Mouse (Mus musculus) macrophage (primary cell): ENCODE measurements around the gene Supt5. TPM values are rescaled to one million over a fixed set of nuclear protein-coding genes. Genes with fewer than 3 reads are reported as not detected.

Source experiments
- H3K27ac ChIP-seq: fragments of 350-480 bp; formaldehyde crosslinking; 2 replicates; pipeline ENCODE4 v1.9.0; 2021
- H3K36me3 ChIP-seq: fragments of 350-480 bp; formaldehyde crosslinking; 2 replicates; pipeline ENCODE4 v1.9.0; 2021; ENCODE audit errors: inconsistent target
- H3K4me3 ChIP-seq: fragments of 350-480 bp; formaldehyde crosslinking; 2 replicates; pipeline ENCODE4 v1.9.0; 2021; ENCODE audit errors: inconsistent target
- H3K79me2 ChIP-seq: fragments of 350-480 bp; formaldehyde crosslinking; 2 replicates; pipeline ENCODE4 v1.9.0; 2021; ENCODE audit errors: inconsistent target
- WGBS: methylation state at CpG from one replicate; pipeline ENCODE4 v1.1.7; 2026; ENCODE audit warnings: inconsistent platforms; ENCODE audit not compliant: missing documents; 5-methylcytosine and 5-hydroxymethylcytosine counted together
- polyA plus RNA-seq: library from polyadenylated mRNA; stranded (reverse); fragments of 250-400 nt; gene quantifications from 3 replicates; pipeline ENCODE4 v1.2.4, GENCODE M21; 2018; ENCODE audit warnings: inconsistent platforms

Gene Supt5
- polyA plus RNA-seq, 1 experiment from 2014 or later = 112 TPM

GRCm38 (mm10) chr7:28318036-28318435 lies 20.5 kb downstream of the Supt5 start:
- Histone ChIP-seq H3K79me2 (no peaks in the 10 kb centered on the region), H3K4me3 (no peak overlapping the region), H3K36me3 (peaks cover 74% of the 10 kb centered on the region), H3K27ac (no peak overlapping the region)
- 91% methylated on average over 3 of the region's 3 CpGs for WGBS

GRCm38 (mm10) chr7:28311926-28312543 lies 26.5 kb downstream of the Supt5 start, which contains the start of gene Timm50:
TSS of gene Timm50 (minus strand) at chr7:28312072.
- Histone ChIP-seq H3K36me3 (peaks cover 33% of the 10 kb centered on the region), H3K79me2 (peaks cover 14% of the 10 kb centered on the region), H3K4me3 (peak within 1 kb of the TSS; percentile 100), H3K27ac (peak within 1 kb of the TSS; percentile 32)
- WGBS = under 1% methylated on average over 42 of the region's 45 CpGs

GRCm38 (mm10) chr7:28311151-28311925 lies 27.2 kb downstream of the Supt5 start:
- peaks cover 33% of the 10 kb centered on the region for H3K36me3 ChIP-seq
- peak overlapping the region; percentile 100 for H3K4me3 ChIP-seq
- 6% methylated on average over 35 of the region's 35 CpGs for WGBS
- peaks cover 14% of the 10 kb centered on the region for H3K79me2 ChIP-seq
- H3K27ac ChIP-seq = peak overlapping the region; percentile 32

- H3K27ac ChIP-seq = no peak overlapping the region
- 94% methylated on average over 9 of the region's 9 CpGs for WGBS
- H3K79me2 ChIP-seq = peaks cover 14% of the 10 kb centered on the region
- peaks cover 33% of the 10 kb centered on the region for H3K36me3 ChIP-seq
- H3K4me3 ChIP-seq = no peak overlapping the region
Observed at GRCm38 (mm10) chr7:28309737-28310136, 28.8 kb downstream of the Supt5 start.

- peaks cover 9% of the 10 kb centered on the region for H3K79me2 ChIP-seq
- H3K36me3 ChIP-seq = peaks cover 33% of the 10 kb centered on the region
- 100% methylated on average over 8 of the region's 8 CpGs for WGBS
- no peak overlapping the region for H3K4me3 ChIP-seq
- no peak overlapping the region for H3K27ac ChIP-seq
Observed at GRCm38 (mm10) chr7:28306216-28306615, 32.3 kb downstream of the Supt5 start.

- Histone ChIP-seq H3K36me3 (peaks cover 33% of the 10 kb centered on the region), H3K79me2 (peaks cover 3% of the 10 kb centered on the region), H3K4me3 (no peak overlapping the region), H3K27ac (no peak overlapping the region)
- 87% methylated on average over 10 of the region's 10 CpGs for WGBS
Observed at GRCm38 (mm10) chr7:28305641-28306040, 32.9 kb downstream of the Supt5 start.

GRCm38 (mm10) chr7:28301616-28302433 lies 36.7 kb downstream of the Supt5 start, which contains the start of gene Dll3:
TSS of gene Dll3 (minus strand) at chr7:28302238.
- Histone ChIP-seq H3K79me2 (no peaks in the 10 kb centered on the region), H3K27ac (no peak within 1 kb of the TSS), H3K4me3 (no peak within 1 kb of the TSS), H3K36me3 (peaks cover 21% of the 10 kb centered on the region)
- WGBS = 6% methylated on average over 30 of the region's 30 CpGs

GRCm38 (mm10) chr7:28298837-28299625 lies 39.5 kb downstream of the Supt5 start:
- H3K36me3 ChIP-seq = no peaks in the 10 kb centered on the region
- 30% methylated on average over 41 of the region's 43 CpGs for WGBS
- H3K79me2 ChIP-seq = no peaks in the 10 kb centered on the region
- no peak overlapping the region for H3K4me3 ChIP-seq
- no peak overlapping the region for H3K27ac ChIP-seq

GRCm38 (mm10) chr7:28294481-28294880 lies 44.1 kb downstream of the Supt5 start:
- Histone ChIP-seq H3K27ac (no peak overlapping the region), H3K4me3 (no peak overlapping the region), H3K79me2 (no peaks in the 10 kb centered on the region), H3K36me3 (no peaks in the 10 kb centered on the region)
- WGBS = 5% methylated on average over 49 of the region's 63 CpGs

GRCm38 (mm10) chr7:28290638-28291590 lies 47.6 kb downstream of the Supt5 start, which contains the start of gene Selenov:
TSS of gene Selenov (minus strand) at chr7:28291186.
- Histone ChIP-seq H3K36me3 (no peaks in the 10 kb centered on the region), H3K27ac (no peak within 1 kb of the TSS), H3K4me3 (no peak within 1 kb of the TSS), H3K79me2 (no peaks in the 10 kb centered on the region)
- 5% methylated on average over 51 of the region's 52 CpGs for WGBS

GRCm38 (mm10) chr7:28290165-28290564 lies 48.4 kb downstream of the Supt5 start:
- no peak overlapping the region for H3K4me3 ChIP-seq
- no peak overlapping the region for H3K27ac ChIP-seq
- 5% methylated on average over 13 of the region's 18 CpGs for WGBS
- H3K79me2 ChIP-seq = no peaks in the 10 kb centered on the region
- no peaks in the 10 kb centered on the region for H3K36me3 ChIP-seq

GRCm38 (mm10) chr7:28280630-28281029 lies 57.9 kb downstream of the Supt5 start:
- 86% methylated on average over 7 of the region's 7 CpGs for WGBS
- no peak overlapping the region for H3K27ac ChIP-seq

GRCm38 (mm10) chr7:28278279-28278652 lies 60.3 kb downstream of the Supt5 start:
- Histone ChIP-seq H3K27ac (no peak overlapping the region), H3K4me3 (no peak overlapping the region)
- WGBS = 92% methylated on average over 7 of the region's 7 CpGs

More at GRCm38 (mm10) chr7:28280630-28281029, 57.9 kb downstream of the Supt5 start:
- no peaks in the 10 kb centered on the region for H3K79me2 ChIP-seq
- H3K36me3 ChIP-seq = no peaks in the 10 kb centered on the region
- H3K4me3 ChIP-seq = no peak overlapping the region

More at GRCm38 (mm10) chr7:28278279-28278652, 60.3 kb downstream of the Supt5 start:
- no peaks in the 10 kb centered on the region for H3K36me3 ChIP-seq
- no peaks in the 10 kb centered on the region for H3K79me2 ChIP-seq
